Mouse (Mus musculus): ENCODE measurements around the gene Espn. TPM values are rescaled to one million over a fixed set of nuclear protein-coding genes. Genes with fewer than 3 reads are reported as not detected.

Gene Espn
- polyA plus RNA-seq, 1 experiment from 2014 or later = 13.8 TPM

GRCm38 (mm10) chr4:152187142-152187541 is 35.0 kb upstream of the Espn start:
- Histone ChIP-seq H3K4me3 (ENCODE audit: low read depth, low read length) (no peak overlapping the region), H3K36me3 (ENCODE audit: control insufficient read depth, insufficient read depth, low read length) (no peaks in the 10 kb centered on the region), H3K27ac (replicated peaks) (0 out of 2 replicates have a peak overlapping the region, but pooled peaks have one; percentile 95), H3K4me2 (replicated peaks; ENCODE audit: low read depth) (peak overlapping the region; percentile 58; the same call in 1 of the 2 replicates), H3K9ac (ENCODE audit: low read length) (no peak overlapping the region), H3K27me3 (ENCODE audit: control insufficient read depth, insufficient read depth, low read length) (no peaks in the 10 kb centered on the region), H3K4me1 (replicated peaks; ENCODE audit: control insufficient read depth, insufficient read depth) (peaks cover 15% of the 10 kb centered on the region), H3K9me3 (ENCODE audit: control insufficient read depth, low read length) (no peaks in the 10 kb centered on the region)
- DNase-seq (ENCODE audit: low spot score) = no peak
- 67% methylated on average over 9 of the region's 9 CpGs for WGBS
- TF ChIP-seq CTCF (IDR thresholded peaks at IDR 0.05; ENCODE audit: low read depth) = no peak
- no peak for TF ChIP-seq EP300 (optimal IDR thresholded peaks at IDR 0.05)
- no peak for ATAC-seq (ENCODE audit: low FRiP score, low TSS enrichment)

- peak; percentile 33 for DNase-seq (ENCODE audit: low spot score)
- Histone ChIP-seq H3K9me3 (ENCODE audit: control insufficient read depth, low read length) (no peaks in the 10 kb centered on the region), H3K9ac (ENCODE audit: low read length) (peak overlapping the region; percentile 56), H3K36me3 (ENCODE audit: control insufficient read depth, insufficient read depth, low read length) (no peaks in the 10 kb centered on the region), H3K4me3 (ENCODE audit: low read depth, low read length) (peak overlapping the region; percentile 30), H3K27ac (replicated peaks) (peak overlapping the region; percentile 95), H3K27me3 (ENCODE audit: control insufficient read depth, insufficient read depth, low read length) (no peaks in the 10 kb centered on the region), H3K4me1 (replicated peaks; ENCODE audit: control insufficient read depth, insufficient read depth) (peaks cover 15% of the 10 kb centered on the region), H3K4me2 (replicated peaks; ENCODE audit: low read depth) (peak overlapping the region; percentile 58)
- TF ChIP-seq CTCF (IDR thresholded peaks at IDR 0.05; ENCODE audit: low read depth) (no peak), EP300 (optimal IDR thresholded peaks at IDR 0.05) (no peak)
- WGBS = 32% methylated on average over 14 of the region's 14 CpGs
- ATAC-seq (ENCODE audit: low FRiP score, low TSS enrichment) = peak; percentile 39; the same call in 1 of the 2 replicates
Measured at GRCm38 (mm10) chr4:152186205-152187082, 34.3 kb upstream of the Espn start.

DNA sequence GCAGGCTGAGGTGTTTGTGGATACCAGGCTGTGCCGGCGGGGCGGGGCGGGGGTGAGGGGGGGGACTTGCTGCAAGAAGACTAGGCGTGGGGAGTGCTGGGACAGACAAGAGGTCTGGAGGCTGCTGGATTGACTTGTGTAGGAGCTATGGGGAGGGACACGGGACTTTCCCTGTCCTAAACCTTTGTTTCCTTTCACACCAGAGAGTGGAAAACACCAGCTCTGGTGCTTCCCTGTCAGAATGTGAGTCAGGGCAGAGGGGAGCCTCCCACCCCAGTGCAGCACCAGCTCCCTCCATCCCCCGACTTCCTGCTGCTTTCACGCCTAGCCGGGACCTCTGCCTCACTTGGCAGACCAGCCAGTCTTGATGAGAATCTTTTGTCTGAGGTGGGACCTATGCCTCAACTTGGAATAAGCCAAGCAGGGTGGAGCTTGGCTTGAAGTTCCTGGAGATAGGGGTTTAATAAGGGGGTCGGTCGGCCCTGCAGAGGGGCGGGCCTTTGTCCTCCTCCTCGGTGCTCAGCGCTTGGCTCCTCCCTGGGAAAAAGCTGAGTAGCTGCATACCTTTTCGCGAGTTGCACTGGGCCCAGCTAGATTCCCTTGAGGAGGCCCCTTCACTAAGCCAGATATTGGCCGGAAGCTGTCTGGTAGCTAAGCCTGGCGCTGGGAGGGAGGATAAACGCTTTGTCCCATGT is 33.5 kb upstream of the Espn start:
- TF ChIP-seq CTCF (IDR thresholded peaks at IDR 0.05; ENCODE audit: low read depth) (no peak), EP300 (optimal IDR thresholded peaks at IDR 0.05) (no peak)
- Histone ChIP-seq H3K4me2 (replicated peaks; ENCODE audit: low read depth) (peak overlapping the region; percentile 58), H3K27me3 (ENCODE audit: control insufficient read depth, insufficient read depth, low read length) (no peaks in the 10 kb centered on the region), H3K36me3 (ENCODE audit: control insufficient read depth, insufficient read depth, low read length) (no peaks in the 10 kb centered on the region), H3K27ac (replicated peaks) (peak overlapping the region; percentile 95), H3K4me3 (ENCODE audit: low read depth, low read length) (peak overlapping the region; percentile 30), H3K9me3 (ENCODE audit: control insufficient read depth, low read length) (no peaks in the 10 kb centered on the region), H3K4me1 (replicated peaks; ENCODE audit: control insufficient read depth, insufficient read depth) (peaks cover 15% of the 10 kb centered on the region), H3K9ac (ENCODE audit: low read length) (peak overlapping the region; percentile 56)
- DNase-seq (ENCODE audit: low spot score) (peak; percentile 80), ATAC-seq (ENCODE audit: low FRiP score, low TSS enrichment) (peak; percentile 82)
- 3% methylated on average over 19 of the region's 19 CpGs for WGBS

DNA sequence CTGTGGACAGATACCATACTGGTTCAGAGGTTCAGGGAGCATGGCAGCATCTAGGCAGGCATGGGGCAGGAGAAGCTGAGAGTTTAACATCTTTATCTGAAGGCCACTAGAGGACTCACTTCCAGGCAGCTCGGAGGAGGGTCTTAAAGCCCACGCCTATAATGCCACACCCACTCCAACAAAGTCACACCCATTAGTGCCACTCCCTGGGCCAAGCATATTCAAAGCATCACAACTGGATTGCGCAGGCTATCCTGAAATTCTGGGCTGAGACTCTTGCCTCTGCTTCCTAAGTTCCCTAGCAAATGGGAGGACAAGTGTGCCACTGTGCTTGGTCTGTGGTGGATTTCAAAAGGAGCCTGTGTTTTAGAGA is 33.0 kb upstream of the Espn start:
- 4% methylated on average over 3 of the region's 3 CpGs for WGBS
- Histone ChIP-seq H3K9me3 (ENCODE audit: control insufficient read depth, low read length) (no peaks in the 10 kb centered on the region), H3K27me3 (ENCODE audit: control insufficient read depth, insufficient read depth, low read length) (no peaks in the 10 kb centered on the region), H3K27ac (replicated peaks) (peak overlapping the region; percentile 95), H3K9ac (ENCODE audit: low read length) (peak overlapping the region; percentile 56; the same call in 1 of the 2 replicates), H3K36me3 (ENCODE audit: control insufficient read depth, insufficient read depth, low read length) (no peaks in the 10 kb centered on the region), H3K4me1 (replicated peaks; ENCODE audit: control insufficient read depth, insufficient read depth) (peaks cover 15% of the 10 kb centered on the region), H3K4me2 (replicated peaks; ENCODE audit: low read depth) (peak overlapping the region; percentile 58), H3K4me3 (ENCODE audit: low read depth, low read length) (no peak overlapping the region)
- no peak for TF ChIP-seq EP300 (optimal IDR thresholded peaks at IDR 0.05)
- TF ChIP-seq CTCF (IDR thresholded peaks at IDR 0.05; ENCODE audit: low read depth) = peak; percentile 70
- ATAC-seq (ENCODE audit: low FRiP score, low TSS enrichment) (peak; percentile 71), DNase-seq (ENCODE audit: low spot score) (peak; percentile 55)

DNA sequence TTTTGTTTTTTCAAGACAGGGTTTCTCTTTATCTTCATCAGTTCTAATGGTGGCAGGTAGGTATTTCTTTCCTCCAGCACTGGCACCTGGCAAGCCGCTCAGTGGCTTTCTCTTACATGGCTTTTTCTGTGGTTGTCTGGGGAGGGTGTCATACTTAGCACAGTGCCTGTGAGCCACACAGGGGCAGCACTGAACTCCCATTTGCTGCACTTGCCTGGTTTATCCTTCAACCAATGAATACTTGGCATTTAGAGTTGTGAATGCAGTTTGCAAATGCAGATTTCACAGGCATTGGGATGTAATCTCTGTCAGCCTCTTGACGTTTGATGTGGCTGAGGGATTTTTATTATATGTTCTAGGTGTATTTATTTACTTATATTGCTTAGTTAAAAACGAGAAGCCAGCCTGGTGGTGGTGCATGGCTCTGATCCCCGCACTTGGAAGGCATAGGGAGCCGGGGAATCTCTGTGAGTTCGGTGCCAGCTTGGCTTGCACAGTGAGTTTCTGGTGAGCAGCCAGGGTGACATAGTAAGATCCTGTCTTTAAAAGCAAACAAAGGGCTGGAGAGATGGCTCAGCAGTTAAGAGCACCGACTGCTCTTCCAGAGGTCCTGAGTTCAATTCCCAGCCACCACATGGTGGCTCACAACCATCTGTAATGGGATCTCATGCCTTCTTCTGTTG is 32.3 kb upstream of the Espn start:
- Histone ChIP-seq H3K4me2 (replicated peaks; ENCODE audit: low read depth) (no peak overlapping the region), H3K36me3 (ENCODE audit: control insufficient read depth, insufficient read depth, low read length) (no peaks in the 10 kb centered on the region), H3K27ac (replicated peaks) (no peak overlapping the region), H3K9ac (ENCODE audit: low read length) (no peak overlapping the region), H3K4me3 (ENCODE audit: low read depth, low read length) (no peak overlapping the region), H3K9me3 (ENCODE audit: control insufficient read depth, low read length) (no peaks in the 10 kb centered on the region), H3K27me3 (ENCODE audit: control insufficient read depth, insufficient read depth, low read length) (no peaks in the 10 kb centered on the region), H3K4me1 (replicated peaks; ENCODE audit: control insufficient read depth, insufficient read depth) (peaks cover 15% of the 10 kb centered on the region)
- WGBS = 49% methylated on average over 7 of the region's 7 CpGs
- ATAC-seq (ENCODE audit: low FRiP score, low TSS enrichment) (no peak), DNase-seq (ENCODE audit: low spot score) (no peak)
- no peak for TF ChIP-seq EP300 (optimal IDR thresholded peaks at IDR 0.05)
- TF ChIP-seq CTCF (IDR thresholded peaks at IDR 0.05; ENCODE audit: low read depth) = peak; percentile 63

Data from stomach, postnatal 0 days (tissue).